Mouse (Mus musculus) midbrain, postnatal 0 days (tissue): Measurements from ENCODE around the gene Pln. TPM values are rescaled to one million over a fixed set of nuclear protein-coding genes. Genes with fewer than 3 reads are reported as not detected.

Experiments
- ATAC-seq: fragments of 200-750 bp; cut with Nextera tagmentation; 2 replicates; pipeline ENCODE4 v1.8.0; 2017; ENCODE audit warnings: moderate number of reproducible peaks, mild to moderate bottlenecking, moderate TSS enrichment, moderate library complexity; ENCODE audit not compliant: low FRiP score
- DNase-seq: peaks from one replicate; pipeline ENCODE4 v3.0.0-alpha.2; 2015; ENCODE audit warnings: low spot score
- H3K27ac ChIP-seq: fragments of 300-500 bp; sonication (generic); 2 replicates; pipeline ENCODE4 v1.5.1; 2014; ENCODE audit warnings: low read depth, mild to moderate bottlenecking, low read length, mixed read lengths
- H3K27me3 ChIP-seq: fragments of 300-500 bp; sonication (generic); 2 replicates; pipeline ENCODE4 v1.6.1; 2014; ENCODE audit warnings: low read length, control low read depth, mixed read lengths; ENCODE audit not compliant: insufficient read depth
- H3K36me3 ChIP-seq: fragments of 300-500 bp; sonication (generic); 2 replicates; pipeline ENCODE4 v1.6.1; 2014; ENCODE audit warnings: low read length, control low read depth, mixed read lengths; ENCODE audit not compliant: insufficient read depth
- H3K4me1 ChIP-seq: fragments of 300-500 bp; sonication (generic); 2 replicates; pipeline ENCODE4 v1.6.1; 2014; ENCODE audit warnings: mild to moderate bottlenecking, control low read depth, antibody characterized with exemption, low read length, mixed read lengths; ENCODE audit not compliant: insufficient read depth
- H3K4me2 ChIP-seq: fragments of 300-500 bp; sonication (generic); 2 replicates; pipeline ENCODE4 v1.6.1; 2014; ENCODE audit warnings: low read depth, mild to moderate bottlenecking, low read length, mixed read lengths; ENCODE audit not compliant: poor library complexity, severe bottlenecking
- H3K4me3 ChIP-seq: fragments of 300-500 bp; sonication (generic); 2 replicates; pipeline ENCODE4 v1.5.1; 2014; ENCODE audit warnings: low read depth, mild to moderate bottlenecking, low read length, moderate library complexity
- H3K9ac ChIP-seq: fragments of 300-500 bp; sonication (generic); replicated peaks from 2 replicates; pipeline ENCODE4 v1.6.1; 2014; ENCODE audit warnings: mild to moderate bottlenecking, low read length, moderate library complexity, mixed read lengths; ENCODE audit not compliant: poor library complexity, severe bottlenecking
- H3K9me3 ChIP-seq: fragments of 300-500 bp; sonication (generic); 2 replicates; pipeline ENCODE4 v1.6.1; 2016; ENCODE audit warnings: low read length, control low read depth
- CTCF ChIP-seq: IDR thresholded peaks from 2 replicates; pipeline ENCODE4 v1.5.1; 2016; ENCODE audit warnings: antibody characterized with exemption, mild to moderate bottlenecking
- WGBS: fragments of 180-500 bp; shearing (Covaris S2); extraction: QIAGEN DNeasy Blood & Tissue Kit; methylation state at CpG from one replicate; pipeline ENCODE4 v1.1.7; 2014; 5-methylcytosine and 5-hydroxymethylcytosine counted together
- polyA plus RNA-seq: library from polyadenylated mRNA; unstranded; fragments of >200 nt; fragmentation: Nextera tagmentation; extraction: Ambion mirVana; gene quantifications from 2 replicates; pipeline ENCODE4 v1.2.1, GENCODE M21; 2015
- total RNA-seq: library from RNA; depleted of rRNA; stranded (reverse); fragments of >200 nt; gene quantifications from 2 replicates; pipeline ENCODE4 v1.2.3, GENCODE M21; 2014

Pln gene
- total and polyA plus RNA-seq, 2 experiments from 2014 or later, result 0.20 TPM; not detected in 1

DNA sequence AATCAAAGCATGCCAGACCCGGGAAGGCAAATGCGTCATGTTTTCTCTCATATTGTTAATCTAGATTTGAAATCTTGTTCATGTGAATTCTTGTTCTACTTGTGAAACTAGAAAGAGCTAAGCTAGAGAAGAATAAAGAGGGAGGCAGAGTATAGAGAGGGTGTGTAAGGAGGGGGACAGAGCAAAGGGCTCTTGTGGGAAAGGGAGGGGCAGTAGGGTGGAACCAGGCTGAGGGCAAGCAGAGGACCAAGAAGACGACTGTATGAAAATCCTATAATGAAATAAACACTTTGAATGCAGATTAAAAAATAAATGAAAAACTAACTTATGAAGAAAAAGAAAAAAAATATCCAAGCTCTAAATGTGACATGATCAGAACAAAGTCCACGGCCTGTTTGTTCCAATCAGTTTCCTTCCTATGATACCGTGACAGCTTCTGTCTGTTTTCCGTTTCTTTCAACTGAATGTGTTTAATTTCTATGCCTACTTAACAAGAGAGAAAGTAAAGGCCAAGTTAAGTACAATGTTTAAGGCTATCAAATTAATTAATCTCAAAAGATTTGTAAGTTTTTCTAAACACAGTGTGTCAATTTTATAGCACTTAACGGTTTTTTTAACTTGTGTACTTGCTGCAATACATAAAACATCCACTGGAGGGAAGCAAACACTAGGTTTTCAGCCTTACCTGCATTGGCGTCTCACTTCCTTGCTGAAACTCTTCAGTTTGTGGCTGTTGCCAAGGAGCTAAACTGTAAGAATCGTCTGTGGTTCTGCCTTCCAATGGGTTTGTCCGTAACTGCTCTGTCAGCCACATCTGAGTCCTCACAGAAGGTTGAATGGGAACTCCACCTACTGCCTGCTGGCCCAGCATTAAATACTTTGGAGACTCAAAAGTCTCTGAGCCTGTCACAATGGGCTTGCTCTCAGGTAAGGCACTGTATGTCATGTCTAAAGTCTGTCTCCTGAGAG lies 10.6 kb downstream of the Pln start:
- WGBS, result 56% methylated on average over 10 of the region's 10 CpGs
- no peaks in the 10 kb centered on the region for H3K9me3 ChIP-seq
- H3K27ac ChIP-seq, result no peak overlapping the region
- no peaks in the 10 kb centered on the region for H3K36me3 ChIP-seq
- DNase-seq (peak; percentile 89), ATAC-seq (peak; percentile 76)
- H3K4me2 ChIP-seq, result no peak overlapping the region
- no peaks in the 10 kb centered on the region for H3K27me3 ChIP-seq
- H3K9ac ChIP-seq, result no peak overlapping the region
- H3K4me1 ChIP-seq, result no peaks in the 10 kb centered on the region
- TF ChIP-seq CTCF, result peak; percentile 95
- no peak overlapping the region for H3K4me3 ChIP-seq

DNA sequence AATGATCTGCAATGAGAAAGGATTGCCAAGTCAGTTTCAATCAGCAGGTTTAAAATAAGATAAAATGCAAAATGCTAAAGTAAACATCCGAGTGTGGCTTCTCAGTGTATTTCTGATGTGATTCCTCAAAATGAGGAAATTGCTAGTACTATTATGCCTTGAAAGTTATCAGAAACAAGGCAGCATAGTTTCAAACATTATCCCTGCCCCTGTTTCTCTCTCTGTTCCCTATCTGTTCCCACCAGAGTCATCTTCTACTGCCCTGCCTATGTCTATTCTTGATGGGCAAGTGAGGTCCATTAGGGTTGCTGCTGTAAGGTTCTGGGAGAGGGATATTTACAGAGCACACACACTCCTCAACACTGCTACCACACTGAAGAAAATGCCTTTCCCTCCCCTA lies 11.8 kb downstream of the Pln start:
- no peaks in the 10 kb centered on the region for H3K27me3 ChIP-seq
- DNase-seq (no peak), ATAC-seq (no peak)
- 86% methylated on average over 1 of the region's 1 CpGs for WGBS
- H3K36me3 ChIP-seq, result no peaks in the 10 kb centered on the region
- no peaks in the 10 kb centered on the region for H3K9me3 ChIP-seq
- no peak overlapping the region for H3K4me3 ChIP-seq
- H3K27ac ChIP-seq, result no peak overlapping the region
- no peaks in the 10 kb centered on the region for H3K4me1 ChIP-seq
- no peak overlapping the region for H3K4me2 ChIP-seq
- no peak overlapping the region for H3K9ac ChIP-seq
- TF ChIP-seq CTCF, result no peak

- no peak overlapping the region for H3K4me2 ChIP-seq
- no peak overlapping the region for H3K9ac ChIP-seq
- ATAC-seq (no peak), DNase-seq (no peak)
- H3K9me3 ChIP-seq, result no peaks in the 10 kb centered on the region
- H3K27me3 ChIP-seq, result no peaks in the 10 kb centered on the region
- H3K4me1 ChIP-seq, result no peaks in the 10 kb centered on the region
- no peak overlapping the region for H3K27ac ChIP-seq
- TF ChIP-seq CTCF, result no peak
- no peak overlapping the region for H3K4me3 ChIP-seq
- 87% methylated on average over 3 of the region's 3 CpGs for WGBS
- H3K36me3 ChIP-seq, result no peaks in the 10 kb centered on the region
Observed at GRCm38 (mm10) chr10:53353665-53354064, 16.2 kb downstream of the Pln start.

DNA sequence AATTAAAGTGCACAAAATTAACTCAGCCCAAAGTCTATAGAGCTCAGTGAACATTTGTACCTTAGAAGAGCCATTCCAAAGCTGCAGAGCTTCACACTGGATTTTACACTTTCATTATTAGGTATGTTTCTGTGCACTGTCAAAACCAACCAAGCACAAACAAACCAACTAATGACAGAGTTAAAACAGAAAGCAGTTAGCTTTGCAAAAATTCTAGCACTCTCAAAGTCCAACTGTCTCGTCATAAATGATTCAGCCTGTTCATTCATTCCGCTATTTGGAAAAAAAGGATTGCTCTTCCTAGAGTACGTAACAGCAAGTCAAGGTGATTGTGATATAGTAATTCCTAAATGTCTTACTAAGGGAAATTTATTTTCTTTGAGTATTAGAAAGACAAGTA lies 21.5 kb downstream of the Pln start:
- no peak overlapping the region for H3K4me2 ChIP-seq
- no peaks in the 10 kb centered on the region for H3K4me1 ChIP-seq
- ATAC-seq (no peak), DNase-seq (no peak)
- no peaks in the 10 kb centered on the region for H3K27me3 ChIP-seq
- H3K36me3 ChIP-seq, result no peaks in the 10 kb centered on the region
- H3K9ac ChIP-seq, result no peak overlapping the region
- TF ChIP-seq CTCF, result no peak
- H3K9me3 ChIP-seq, result no peaks in the 10 kb centered on the region
- no peak overlapping the region for H3K27ac ChIP-seq
- no peak overlapping the region for H3K4me3 ChIP-seq
- WGBS, result 88% methylated on average over 3 of the region's 3 CpGs

- Histone ChIP-seq H3K4me1 (no peaks in the 10 kb centered on the region), H3K4me3 (no peak overlapping the region), H3K9me3 (no peaks in the 10 kb centered on the region), H3K36me3 (no peaks in the 10 kb centered on the region), H3K9ac (no peak overlapping the region), H3K27me3 (no peaks in the 10 kb centered on the region), H3K4me2 (no peak overlapping the region), H3K27ac (no peak overlapping the region)
- no peak for ATAC-seq
- no peak for TF ChIP-seq CTCF
- DNase-seq, result no peak
Observed at GRCm38 (mm10) chr10:53364311-53364710, 26.8 kb downstream of the Pln start.

- no peaks in the 10 kb centered on the region for H3K27me3 ChIP-seq
- no peaks in the 10 kb centered on the region for H3K36me3 ChIP-seq
- H3K4me3 ChIP-seq, result no peak overlapping the region
- H3K27ac ChIP-seq, result no peak overlapping the region
- no peak for TF ChIP-seq CTCF
- DNase-seq, result no peak
- 97% methylated on average over 2 of the region's 2 CpGs for WGBS
- no peaks in the 10 kb centered on the region for H3K9me3 ChIP-seq
- no peak overlapping the region for H3K4me2 ChIP-seq
- H3K4me1 ChIP-seq, result no peaks in the 10 kb centered on the region
- no peak for ATAC-seq
- H3K9ac ChIP-seq, result no peak overlapping the region
Observed at GRCm38 (mm10) chr10:53367265-53367664, 29.8 kb downstream of the Pln start.
